Mouse (Mus musculus) layer of hippocampus, adult 2 months (tissue): Measurements from ENCODE around the gene Arg1. TPM values are rescaled to one million over a fixed set of nuclear protein-coding genes. Genes with fewer than 3 reads are reported as not detected.
A peak's percentile ranks its signal among the peaks of the same experiment; 100 is the strongest.

Source experiments
- DNase-seq, 2 experiments: peaks; one replicate each; pipeline ENCODE4 v3.0.0; 2022; ENCODE audit warnings: low spot score in 2 of 2
- H3K27ac ChIP-seq: fragments of 200-600 bp; 2 replicates; pipeline ENCODE4 v1.8.1; 2022
- H3K4me3 ChIP-seq: fragments of 200-600 bp; 2 replicates; pipeline ENCODE4 v1.8.1; 2022; ENCODE audit warnings: mild to moderate bottlenecking
- CTCF ChIP-seq: fragments of 200-600 bp; conservative IDR thresholded peaks from 2 replicates; pipeline ENCODE4 v1.8.1; 2022; ENCODE audit warnings: antibody characterized with exemption, mild to moderate bottlenecking, moderate library complexity
- long read RNA-seq, 2 experiments: library from polyadenylated mRNA; stranded (forward); transcript quantifications; one replicate each; pipeline ENCODE4 v2.0.0; 2021; ENCODE audit warnings: borderline mapping rate in 2 of 2
- total RNA-seq, 2 experiments: library from RNA; stranded (reverse); gene quantifications; 2 replicates each; pipeline ENCODE4 v1.2.3; 2021

The Arg1 gene
- under 1 TPM in 1 of 2 experiments, not detected in 1; 0.25 TPM for total RNA-seq
- long read RNA-seq, experiment 1 = 0 reads
- long read RNA-seq, experiment 2 = 0 reads

DNA sequence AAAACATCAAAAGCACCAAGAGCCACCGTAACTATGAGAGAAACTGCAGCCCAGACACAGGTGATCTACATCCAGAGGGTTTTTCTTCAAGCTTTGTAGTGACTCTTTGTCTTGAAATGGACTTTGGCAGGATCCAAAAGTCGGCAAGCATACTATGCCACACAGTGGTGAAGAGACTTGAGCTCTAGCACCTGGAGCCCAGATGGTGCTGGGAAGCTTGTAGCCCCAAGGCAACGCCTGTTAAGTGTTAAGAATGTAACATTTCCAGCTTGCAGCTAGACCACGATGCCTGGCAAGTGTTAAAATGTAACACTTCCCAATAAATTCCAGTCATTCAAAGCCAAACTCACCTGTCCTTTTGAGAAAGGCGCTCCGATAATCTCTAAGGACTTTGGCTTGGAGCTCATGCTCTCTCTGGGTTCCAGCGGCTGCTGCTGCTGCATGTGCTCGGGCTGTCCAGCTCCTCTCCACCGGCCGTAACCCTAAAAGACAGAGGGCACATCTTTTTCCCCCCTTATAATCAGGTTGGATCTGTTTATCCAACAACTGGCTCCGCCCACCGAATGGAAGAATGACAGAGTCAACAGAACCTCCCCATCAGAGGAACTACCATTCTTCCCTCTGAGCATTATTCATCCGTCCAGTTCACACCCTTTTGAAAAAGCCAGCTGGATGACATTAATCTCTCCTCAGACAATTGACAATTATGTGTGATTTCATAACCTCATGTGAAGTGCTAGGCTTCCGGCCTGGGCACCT lies at the start of gene Arg1:
Arg1 (minus strand) TSS at position 523 of the 759 bp plus-strand sequence.
- TF ChIP-seq CTCF = no peak
- DNase-seq = no peak
- H3K4me3 ChIP-seq = no peak within 1 kb of the TSS
- H3K27ac ChIP-seq = no peak within 1 kb of the TSS

DNA sequence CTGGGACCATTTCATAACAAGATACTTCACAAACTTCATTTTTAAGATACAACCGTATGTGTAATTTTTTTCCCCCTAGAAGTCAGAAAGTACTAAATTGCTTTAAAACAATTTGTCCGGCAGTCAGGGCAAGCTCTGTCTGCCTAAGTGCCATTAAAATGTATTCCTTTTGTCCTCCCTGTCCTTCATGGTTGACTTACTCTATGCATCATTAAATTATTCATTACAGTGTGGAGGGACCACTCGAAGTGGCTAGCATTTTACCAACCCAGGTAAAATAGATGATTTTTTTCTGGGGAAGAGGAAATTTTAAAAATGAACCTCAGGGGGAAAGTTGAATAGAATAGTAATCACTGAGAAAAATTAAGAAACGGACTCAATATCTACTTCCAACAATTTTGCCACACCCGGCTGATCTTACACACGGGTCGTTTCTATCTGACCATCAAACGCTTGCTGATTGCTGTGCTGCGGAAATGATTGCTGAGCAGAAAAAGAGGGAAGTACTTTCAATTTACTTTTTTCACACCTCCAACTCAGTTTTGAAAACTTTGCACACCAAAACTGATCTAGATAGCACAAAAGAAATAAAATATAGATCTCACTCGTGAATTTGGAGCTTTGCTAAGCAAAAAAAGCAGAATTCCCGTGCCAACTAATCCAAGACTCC lies 46.7 kb upstream of the Arg1 start:
- DNase-seq = no peak
- Histone ChIP-seq H3K27ac (no peak overlapping the region), H3K4me3 (no peak overlapping the region)
- TF ChIP-seq CTCF = no peak

DNA sequence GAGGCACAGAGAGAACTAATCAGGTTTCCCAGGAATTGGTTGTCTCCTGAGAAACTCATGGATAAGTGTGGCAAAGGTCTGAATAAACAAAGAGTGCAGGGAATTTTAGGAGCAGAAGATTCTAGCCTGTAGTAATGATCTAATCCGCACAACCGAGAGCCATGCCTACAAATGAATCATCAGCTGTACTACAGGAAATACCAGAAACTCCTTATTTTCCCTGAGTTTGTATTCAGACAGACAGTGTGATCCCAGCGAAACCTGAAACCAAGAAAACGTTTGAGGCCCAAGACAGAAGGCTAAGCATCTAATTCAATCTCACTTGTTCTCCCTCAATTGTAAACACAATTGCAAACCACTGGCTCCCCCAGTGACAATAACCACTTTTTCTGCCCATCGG lies 46.1 kb upstream of the Arg1 start:
- H3K27ac ChIP-seq = no peak overlapping the region
- H3K4me3 ChIP-seq = no peak overlapping the region
- TF ChIP-seq CTCF = no peak
- no peak for DNase-seq

DNA sequence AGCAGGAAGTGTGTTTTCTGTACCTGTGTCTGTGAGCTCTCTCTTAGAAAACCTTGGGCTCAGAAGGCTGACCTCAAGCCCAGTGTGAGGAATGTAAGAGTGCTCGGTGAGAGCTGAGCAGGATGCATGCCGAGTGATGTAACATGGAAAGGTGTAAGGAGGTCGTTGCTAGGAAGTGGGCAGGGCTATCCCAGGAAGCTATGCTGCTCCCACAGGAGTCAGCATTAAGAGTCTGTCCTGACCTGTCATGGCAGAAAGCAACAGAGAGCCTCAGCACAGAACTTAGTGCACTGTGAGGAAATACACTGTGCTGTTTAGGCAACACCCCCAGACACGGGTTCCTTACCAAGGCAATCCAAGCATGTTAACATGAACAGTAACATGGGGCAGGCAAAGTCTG lies 45.6 kb upstream of the Arg1 start:
- no peak overlapping the region for H3K4me3 ChIP-seq
- no peak overlapping the region for H3K27ac ChIP-seq
- no peak for DNase-seq
- no peak for TF ChIP-seq CTCF

DNA sequence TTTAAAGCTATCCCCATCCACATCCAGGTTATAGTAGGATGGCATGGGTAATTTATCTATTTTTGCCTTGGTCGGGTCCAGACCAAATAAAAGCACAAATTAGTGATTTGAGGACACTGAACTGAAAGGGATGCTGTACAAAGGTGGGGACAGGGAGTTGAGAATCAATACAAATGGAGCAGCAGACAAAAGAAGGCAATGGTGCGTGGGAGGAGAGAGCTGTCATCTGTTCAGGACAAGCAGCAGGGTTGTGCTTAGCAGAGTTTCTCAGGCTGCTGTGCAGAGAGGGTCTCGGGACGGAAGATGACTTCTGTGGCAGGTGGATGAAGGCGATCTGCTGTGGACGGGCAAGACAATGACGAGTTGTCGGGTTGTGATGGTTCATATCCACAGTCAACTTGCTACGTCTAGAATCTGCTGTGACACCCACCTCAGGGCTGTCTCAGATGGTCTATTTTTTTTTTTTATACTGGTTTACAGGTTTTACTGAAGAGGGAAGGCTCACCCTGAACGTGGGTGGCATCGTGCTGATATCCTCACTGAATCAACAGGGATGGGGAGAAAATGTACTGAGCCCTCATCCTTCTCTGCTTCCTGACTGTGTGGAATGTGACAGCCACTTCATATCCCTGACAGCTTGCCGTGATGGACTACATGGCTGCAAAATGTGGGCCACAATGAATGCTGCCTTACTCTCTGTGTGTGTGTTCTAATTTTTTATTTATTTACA lies 38.7 kb upstream of the Arg1 start:
- TF ChIP-seq CTCF = no peak
- Histone ChIP-seq H3K4me3 (no peak overlapping the region), H3K27ac (peak overlapping the region; percentile 83)
- DNase-seq = peak; percentile 37 to 47

DNA sequence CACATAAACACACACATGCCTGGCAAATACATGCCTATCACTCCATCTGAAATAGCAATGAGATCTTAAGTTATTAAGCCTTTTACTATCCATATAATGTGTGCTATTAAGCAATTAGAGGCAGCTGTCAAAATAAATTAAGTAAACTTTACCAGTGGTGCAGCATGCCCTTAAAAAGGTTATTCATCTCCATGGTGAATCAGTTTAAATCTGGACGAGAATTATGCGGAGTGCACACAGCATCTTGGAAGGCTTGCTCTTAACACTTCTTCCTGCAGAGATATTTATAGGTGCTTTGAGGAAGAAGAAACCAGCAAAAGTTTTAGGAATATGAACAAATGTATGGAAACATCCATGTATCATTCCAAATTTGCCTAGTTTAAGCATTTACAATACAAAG lies 34.6 kb upstream of the Arg1 start:
- no peak overlapping the region for H3K4me3 ChIP-seq
- no peak for DNase-seq
- TF ChIP-seq CTCF = no peak

DNA sequence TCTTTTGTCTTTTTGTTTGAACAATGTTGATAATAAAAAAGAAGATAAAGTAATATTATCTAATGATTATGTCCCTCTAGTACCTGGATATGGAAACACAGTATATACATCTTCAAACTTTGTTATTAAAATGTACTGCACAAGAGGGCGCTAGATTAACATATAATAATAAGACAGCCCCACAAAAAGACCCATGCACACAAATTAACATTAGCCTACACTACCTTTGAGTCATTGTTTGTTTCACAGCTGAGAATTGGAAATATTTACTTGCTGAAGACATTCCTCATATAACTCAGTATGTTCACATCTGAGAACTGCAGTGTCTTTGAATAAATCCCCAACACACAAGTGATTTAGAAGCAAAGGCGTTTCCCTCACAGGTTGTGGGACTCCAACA lies 33.8 kb upstream of the Arg1 start:
- TF ChIP-seq CTCF = peak; percentile 83
- peak; percentile 16 to 17 for DNase-seq

More for the DNA sequence above, 34.6 kb upstream of the Arg1 start:
- no peak overlapping the region for H3K27ac ChIP-seq

DNA sequence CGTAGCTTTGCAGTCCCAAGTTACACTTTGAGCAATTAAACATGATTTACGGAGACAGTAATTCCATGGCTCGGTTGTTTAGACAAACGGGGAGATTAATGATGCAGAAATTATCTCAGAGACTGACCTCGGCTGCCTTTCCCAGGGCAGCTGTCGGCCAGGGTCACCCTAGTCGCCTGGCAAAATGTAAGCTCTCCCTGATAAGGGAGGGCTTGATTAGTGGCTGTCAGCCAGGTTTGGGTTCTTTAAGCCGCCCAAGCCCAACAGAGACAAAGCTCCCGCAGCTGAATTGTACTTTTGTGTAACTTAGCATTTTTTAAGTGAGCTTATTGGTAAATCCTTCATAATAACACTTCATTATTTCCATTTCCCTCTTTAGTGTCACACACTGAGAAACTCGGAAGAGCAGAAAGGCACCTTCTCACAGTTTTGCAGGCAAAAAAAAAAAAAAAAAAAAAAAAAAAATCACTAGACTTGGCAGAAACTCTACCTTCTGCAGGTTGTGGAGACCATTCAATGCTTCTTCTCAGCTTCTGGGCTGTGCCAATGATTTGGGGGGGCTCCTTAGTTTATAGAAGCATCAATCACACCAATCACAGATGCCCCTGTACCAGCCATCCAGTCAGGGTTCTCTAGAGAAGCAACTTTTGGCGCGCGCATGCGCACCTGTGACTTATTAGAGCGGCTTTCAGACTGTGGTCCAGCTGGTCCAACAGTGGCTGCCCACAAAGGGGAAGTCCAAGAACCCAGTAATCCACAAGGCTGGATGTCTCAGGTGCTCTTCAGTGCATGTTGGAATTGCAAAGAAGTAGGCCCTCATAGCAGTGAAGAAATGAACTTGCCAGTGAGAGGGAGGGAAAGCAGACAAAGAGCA lies 32.0 kb upstream of the Arg1 start:
- Histone ChIP-seq H3K27ac (no peak overlapping the region), H3K4me3 (no peak overlapping the region)
- TF ChIP-seq CTCF = no peak
- DNase-seq = no peak

More for the DNA sequence above, 33.8 kb upstream of the Arg1 start:
- Histone ChIP-seq H3K27ac (no peak overlapping the region), H3K4me3 (no peak overlapping the region)

DNA sequence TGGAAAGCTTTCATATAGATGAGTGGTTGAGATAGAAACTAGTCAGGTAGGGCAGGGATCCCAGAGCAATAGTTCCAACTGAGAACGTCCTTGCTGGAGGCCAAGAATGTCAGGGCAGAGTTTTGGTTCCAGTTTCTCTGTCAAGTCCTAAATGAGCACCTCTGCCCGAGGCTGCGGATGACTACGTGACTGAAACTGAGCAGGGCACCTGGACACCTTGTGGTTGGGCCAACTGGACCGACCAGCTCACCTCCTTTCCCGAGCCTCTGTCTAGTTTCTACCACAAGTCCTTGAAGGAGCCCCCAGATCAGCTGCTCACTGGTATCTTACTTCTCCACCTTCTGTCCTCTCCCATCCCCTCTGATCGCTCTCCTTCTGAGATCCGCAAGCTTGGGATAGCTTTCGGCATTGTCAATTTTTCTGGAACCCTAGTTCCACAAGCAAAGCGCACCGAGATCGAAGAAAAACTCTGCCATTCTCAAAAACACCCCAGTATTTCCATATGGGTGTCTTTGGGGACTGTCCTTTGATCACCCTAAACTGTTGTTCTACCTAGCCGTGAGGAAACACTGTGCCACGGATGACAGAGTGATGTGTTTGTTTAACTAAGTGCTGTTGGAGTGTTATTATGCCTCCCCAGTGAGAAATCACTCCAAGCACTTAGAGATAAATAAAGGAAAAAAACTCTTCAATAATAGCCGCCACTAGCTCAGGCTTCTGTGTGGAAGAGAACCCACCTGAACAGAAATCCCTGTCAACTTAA lies 31.2 kb upstream of the Arg1 start:
- no peak for TF ChIP-seq CTCF
- Histone ChIP-seq H3K4me3 (no peak overlapping the region), H3K27ac (no peak overlapping the region)
- DNase-seq = no peak

DNA sequence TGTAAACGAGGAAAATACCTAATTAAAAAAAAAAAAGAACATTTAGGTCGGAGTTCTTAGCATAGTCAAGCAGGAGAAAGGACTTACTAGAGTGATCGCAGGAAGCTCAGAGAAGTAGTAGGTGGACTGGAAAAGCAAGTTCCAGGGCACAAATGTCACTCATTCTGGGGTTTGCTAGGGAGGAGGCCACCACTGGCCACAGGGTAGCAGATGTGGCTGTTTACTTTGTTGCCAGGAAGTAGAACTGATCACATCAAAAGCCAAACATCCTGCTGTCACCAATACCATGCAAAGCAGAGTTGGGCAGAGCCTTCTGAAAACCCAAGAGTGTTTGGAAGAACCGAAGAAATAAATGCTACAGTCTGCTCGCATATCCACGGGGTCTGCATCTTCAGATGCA lies 26.6 kb upstream of the Arg1 start:
- Histone ChIP-seq H3K27ac (no peak overlapping the region), H3K4me3 (no peak overlapping the region)
- TF ChIP-seq CTCF = no peak
- no peak for DNase-seq

DNA sequence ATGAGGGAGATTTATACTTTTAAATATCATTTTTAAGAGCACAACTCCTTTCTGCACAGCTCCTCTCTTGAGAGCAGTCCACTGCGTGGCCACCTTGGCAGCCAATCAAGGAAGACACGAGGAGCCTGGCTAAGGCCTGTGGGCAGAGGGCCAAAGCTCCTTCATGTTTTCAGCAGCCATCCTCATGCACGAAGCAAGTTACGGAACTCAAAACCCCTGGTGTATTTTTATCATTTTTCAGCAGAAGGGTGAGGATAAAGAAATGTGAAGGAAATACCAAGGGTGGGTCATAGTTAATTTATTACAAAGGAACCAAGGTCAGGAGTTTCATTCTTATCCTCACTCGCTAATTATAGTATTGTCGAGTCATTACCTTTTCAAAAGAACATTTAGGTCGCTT lies 25.3 kb upstream of the Arg1 start:
- H3K4me3 ChIP-seq = no peak overlapping the region
- no peak for DNase-seq
- H3K27ac ChIP-seq = no peak overlapping the region
- no peak for TF ChIP-seq CTCF

DNA sequence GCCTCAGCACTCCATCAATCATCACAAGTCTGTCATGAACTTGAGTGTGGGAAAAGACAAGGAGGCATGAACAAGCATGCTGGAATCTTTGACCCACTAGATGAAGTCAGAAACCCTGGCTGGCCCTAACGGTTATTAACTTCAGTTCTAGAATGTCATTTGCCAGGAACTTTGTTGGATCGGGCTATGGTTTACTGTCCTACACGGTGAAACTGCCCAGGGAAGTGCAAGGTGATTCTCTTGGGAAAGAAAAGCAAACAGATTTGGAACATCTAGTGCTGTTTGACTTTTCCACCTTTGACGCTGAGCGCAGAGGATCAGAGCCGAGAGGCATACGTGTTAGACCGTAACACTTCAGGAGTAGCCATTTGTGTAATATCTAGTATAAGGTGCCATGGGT lies 24.3 kb upstream of the Arg1 start:
- Histone ChIP-seq H3K4me3 (no peak overlapping the region), H3K27ac (no peak overlapping the region)
- TF ChIP-seq CTCF = no peak
- DNase-seq = no peak
